Mouse (Mus musculus): ENCODE measurements around the gene Ripor1. TPM values are rescaled to one million over a fixed set of nuclear protein-coding genes. Genes with fewer than 3 reads are reported as not detected.

The Ripor1 gene
- total and polyA plus RNA-seq, 3 experiments: 0.24 to 7.2 (median 1.7) TPM

- TF ChIP-seq CTCF (conservative IDR thresholded peaks at IDR 0.05 in 1 of 2, IDR thresholded peaks at IDR 0.05 in 1 of 2; ENCODE audit: low read depth in 2 of 2, low read length in 2 of 2): peak in 1 of 2 experiments; percentile 9; a peak in 1 of 4 replicates
- TF ChIP-seq SIN3A (IDR thresholded peaks at IDR 0.05; ENCODE audit: low read length): no peak; the same call in 1 of the 2 replicates
- TF ChIP-seq ETS1 (conservative IDR thresholded peaks at IDR 0.05; ENCODE audit: low read depth, low read length): no peak
- TF ChIP-seq TCF12 (IDR thresholded peaks at IDR 0.05; ENCODE audit: low read depth, low read length): no peak
- TF ChIP-seq HCFC1 (IDR thresholded peaks at IDR 0.05; ENCODE audit: low read depth, low read length): peak; percentile 25; the same call in 1 of the 2 replicates
- TF ChIP-seq MXI1 (IDR thresholded peaks at IDR 0.05; ENCODE audit: low read depth, low read length): peak; percentile 55
- TF ChIP-seq E2F4 (IDR thresholded peaks at IDR 0.05; ENCODE audit: insufficient replicate concordance, low read depth, low read length): no peak
- no peak for TF ChIP-seq JUN (IDR thresholded peaks at IDR 0.05; ENCODE audit: insufficient read depth, low read depth, low read length)
- TF ChIP-seq TBP (conservative IDR thresholded peaks at IDR 0.05; ENCODE audit: low read depth, low read length): no peak
These were observed 32.0 kb downstream of the Ripor1 start, which contains the start of gene Agrp (continued) for GRCm38 (mm10) chr8:105636963-105637510.

- Histone ChIP-seq H3K4me2 (ENCODE audit: insufficient read depth, low read depth, poor library complexity, severe bottlenecking) (peak overlapping the region; percentile 17), H3K36me3 (replicated peaks in 1 of 2; ENCODE audit: control insufficient read depth in 1 of 2, insufficient read depth in 1 of 2, low read length in 1 of 2) (peaks cover 0 to 4% of the 10 kb centered on the region in 2 experiments), H3K27ac (ENCODE audit: insufficient read depth, low read depth) (peak overlapping the region; percentile 92), H3K27me3 (replicated peaks) (no peaks in the 10 kb centered on the region), H3K4me3 (replicated peaks in 1 of 3; ENCODE audit: low read depth in 2 of 3, low read length in 2 of 3, poor library complexity in 1 of 3) (peak overlapping the region; percentile 73 to 89 (median 79)), H3K4me1 (ENCODE audit: control insufficient read depth in 1 of 2, insufficient read depth in 2 of 2) (peaks cover 4 to 47% of the 10 kb centered on the region in 2 experiments; a peak in 3 of 4 replicates), H3K9me3 (replicated peaks; ENCODE audit: low read length) (no peaks in the 10 kb centered on the region), H3K9ac (ENCODE audit: insufficient read depth, low read depth) (peak overlapping the region; percentile 91), H3K79me2 (replicated peaks; ENCODE audit: control insufficient read depth, extremely low read depth, insufficient read depth, poor library complexity, severe bottlenecking) (peaks cover 64% of the 10 kb centered on the region)
- in situ Hi-C loops (cut with MboI; ENCODE audit: low pct_ligation_motif_present, low pct_unique_long_range_greater_than_20kb, low sequenced_read_pairs): loop anchor here (5.0 kb wide), 1 partner anchor 50 kb away; the partner anchor contains the start of gene Carmil2
- no peak for DNase-seq (ENCODE audit: extremely low read depth)
- dilution Hi-C loops (cut with MboI; ENCODE audit: extremely low pct_ligation_motif_present, extremely low pct_unique_long_range_greater_than_20kb, low sequenced_read_pairs): no loop called here
- TF ChIP-seq HCFC1 (IDR thresholded peaks at IDR 0.05; ENCODE audit: low read depth, low read length): no peak
- no peak for TF ChIP-seq RAD21 (IDR thresholded peaks at IDR 0.05; ENCODE audit: low read depth, low read length)
- no peak for TF ChIP-seq ZKSCAN1 (IDR thresholded peaks at IDR 0.05; ENCODE audit: borderline replicate concordance, low read depth, low read length)
- TF ChIP-seq CHD1 (IDR thresholded peaks at IDR 0.05; ENCODE audit: low read depth, low read length): 0 out of 2 replicates have a peak, but pooled peaks have one; percentile 84
- TF ChIP-seq ELF1 (IDR thresholded peaks at IDR 0.05; ENCODE audit: low read depth, low read length): 0 out of 2 replicates have a peak, but pooled peaks have one; percentile 29
- 0 out of 2 replicates have a peak, but pooled peaks have one; percentile 43 for TF ChIP-seq TBP (conservative IDR thresholded peaks at IDR 0.05; ENCODE audit: low read depth, low read length)
- TF ChIP-seq MAZ (IDR thresholded peaks at IDR 0.05; ENCODE audit: low read depth, low read length): 0 out of 2 replicates have a peak, but pooled peaks have one; percentile 16
These were observed 32.6 kb downstream of the Ripor1 start for GRCm38 (mm10) chr8:105637601-105638041.

- Histone ChIP-seq H3K4me1 (ENCODE audit: control insufficient read depth in 1 of 2, insufficient read depth in 2 of 2) (peaks cover 4 to 53% of the 10 kb centered on the region in 2 experiments; a peak in 3 of 4 replicates), H3K9ac (ENCODE audit: insufficient read depth, low read depth) (peak overlapping the region; percentile 91), H3K27ac (ENCODE audit: insufficient read depth, low read depth) (peak overlapping the region; percentile 63), H3K4me2 (ENCODE audit: insufficient read depth, low read depth, poor library complexity, severe bottlenecking) (peak overlapping the region; percentile 97), H3K4me3 (replicated peaks in 1 of 3; ENCODE audit: low read depth in 2 of 3, low read length in 2 of 3, poor library complexity in 1 of 3) (peak overlapping the region; percentile 38 to 89 (median 73)), H3K27me3 (replicated peaks) (no peaks in the 10 kb centered on the region), H3K9me3 (replicated peaks; ENCODE audit: low read length) (no peaks in the 10 kb centered on the region), H3K36me3 (replicated peaks in 1 of 2; ENCODE audit: control insufficient read depth in 1 of 2, insufficient read depth in 1 of 2, low read length in 1 of 2) (peaks cover 0 to 8% of the 10 kb centered on the region in 2 experiments), H3K79me2 (replicated peaks; ENCODE audit: control insufficient read depth, extremely low read depth, insufficient read depth, poor library complexity, severe bottlenecking) (peaks cover 66% of the 10 kb centered on the region)
- in situ Hi-C loops (cut with MboI; ENCODE audit: low pct_ligation_motif_present, low pct_unique_long_range_greater_than_20kb, low sequenced_read_pairs) (loop anchor here (5.0 kb wide), 1 partner anchor 49 kb away; the partner anchor contains the start of gene Carmil2), dilution Hi-C loops (cut with MboI; ENCODE audit: extremely low pct_ligation_motif_present, extremely low pct_unique_long_range_greater_than_20kb, low sequenced_read_pairs) (no loop called here)
- TF ChIP-seq RCOR1 (conservative IDR thresholded peaks at IDR 0.05; ENCODE audit: low read depth, low read length) (no peak), JUN (IDR thresholded peaks at IDR 0.05; ENCODE audit: insufficient read depth, low read depth, low read length) (no peak)
- DNase-seq (ENCODE audit: extremely low read depth): no peak
These were observed 33.5 kb downstream of the Ripor1 start for GRCm38 (mm10) chr8:105638510-105638909.

All from CH12.LX (cell line).